Mouse (Mus musculus): ENCODE data around the gene Samm50. TPM values are rescaled to one million over a fixed set of nuclear protein-coding genes. Genes with fewer than 3 reads are reported as not detected.

The Samm50 gene
- polyA plus RNA-seq, 1 experiment from 2014 or later: 122 TPM

DNA sequence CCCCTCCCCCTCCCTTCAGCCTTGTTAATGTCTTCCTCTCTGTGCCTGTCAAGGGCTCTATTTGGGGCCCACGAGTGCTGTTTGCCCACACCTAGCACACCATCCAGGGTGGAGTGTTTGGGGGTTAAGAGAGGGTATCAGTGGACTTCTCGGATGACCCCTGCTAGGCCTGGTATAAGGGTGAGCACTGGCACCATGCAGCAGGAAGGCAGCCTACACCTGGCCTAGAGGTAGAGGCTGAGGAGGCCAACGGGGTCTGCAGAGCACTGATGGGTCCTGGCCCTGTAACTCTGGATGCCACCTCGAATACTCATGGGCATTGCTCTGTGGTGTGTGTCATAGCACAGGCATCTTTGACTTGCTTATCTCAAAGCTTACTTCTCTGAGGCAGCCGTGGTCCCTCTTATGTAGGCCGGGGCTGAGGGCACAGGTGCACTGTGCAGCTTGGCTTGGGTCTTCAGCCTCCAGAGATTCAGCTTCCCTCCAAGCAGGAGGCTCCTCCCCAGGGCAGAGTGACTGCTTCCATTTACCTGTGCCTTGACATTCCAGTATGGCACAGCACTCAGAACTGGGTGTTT, 21.2 kb downstream of the Samm50 start:
- Histone ChIP-seq H3K27me3 (ENCODE audit: insufficient read depth, poor library complexity, severe bottlenecking) (no peaks in the 10 kb centered on the region), H3K36me3 (peaks cover 59% of the 10 kb centered on the region), H3K27ac (no peak overlapping the region; the same call in 1 of the 2 replicates), H3K4me1 (peaks cover 63% of the 10 kb centered on the region), H3K9me3 (no peaks in the 10 kb centered on the region), H3K4me3 (no peak overlapping the region)
- WGBS: 84% methylated on average over 6 of the region's 6 CpGs
- no peak for DNase-seq (ENCODE audit: low spot score)

DNA sequence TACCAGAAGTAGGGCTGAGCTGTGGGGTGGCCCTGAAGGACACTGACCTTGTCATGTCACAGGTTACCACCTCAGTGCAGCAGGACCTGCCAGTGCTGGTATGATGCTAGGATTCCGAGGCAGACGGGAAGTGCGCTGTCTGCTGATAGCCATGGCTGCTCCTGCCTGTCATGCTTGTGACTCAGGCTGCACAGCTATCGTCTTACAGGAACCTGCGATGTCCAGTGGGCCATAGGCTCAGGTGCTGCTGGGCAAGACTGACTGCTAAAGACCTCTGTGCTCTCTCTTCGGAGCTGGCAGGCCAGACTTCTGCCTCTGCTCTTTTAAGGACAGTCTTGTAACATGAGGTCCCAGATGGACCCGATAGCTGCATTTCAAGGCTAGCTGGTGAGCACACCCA, 22.4 kb downstream of the Samm50 start:
- Histone ChIP-seq H3K27me3 (ENCODE audit: insufficient read depth, poor library complexity, severe bottlenecking) (no peaks in the 10 kb centered on the region), H3K9me3 (no peaks in the 10 kb centered on the region), H3K36me3 (peaks cover 48% of the 10 kb centered on the region), H3K27ac (0 out of 2 replicates have a peak overlapping the region, but pooled peaks have one; percentile 30), H3K4me3 (no peak overlapping the region), H3K4me1 (peaks cover 75% of the 10 kb centered on the region)
- DNase-seq (ENCODE audit: low spot score): no peak
- 71% methylated on average over 7 of the region's 7 CpGs for WGBS

DNA sequence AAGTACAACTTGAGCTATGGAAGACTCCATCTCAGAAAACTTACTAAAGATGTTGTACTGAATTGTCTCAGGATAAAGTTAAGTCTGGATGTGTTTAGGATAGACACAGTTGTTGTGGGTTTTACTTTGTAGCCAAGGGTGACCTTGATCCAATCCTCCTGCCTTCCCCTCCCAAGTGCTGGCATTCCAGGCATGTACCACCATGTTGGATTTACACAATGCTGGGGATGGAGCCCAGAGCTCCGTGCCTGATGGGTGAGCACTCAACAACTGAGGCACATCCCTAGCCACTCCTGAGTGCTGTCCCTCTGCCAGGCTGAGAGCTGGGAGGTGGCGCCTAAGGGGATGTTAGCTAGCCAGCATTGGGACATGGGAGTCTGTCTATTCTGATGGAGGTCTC, 23.2 kb downstream of the Samm50 start:
- H3K27me3 ChIP-seq (ENCODE audit: insufficient read depth, poor library complexity, severe bottlenecking): no peaks in the 10 kb centered on the region
- no peak for DNase-seq (ENCODE audit: low spot score)
- 78% methylated on average over 2 of the region's 2 CpGs for WGBS
- H3K4me1 ChIP-seq: peaks cover 72% of the 10 kb centered on the region
- H3K36me3 ChIP-seq: peaks cover 41% of the 10 kb centered on the region
- H3K27ac ChIP-seq: no peak overlapping the region
- no peaks in the 10 kb centered on the region for H3K9me3 ChIP-seq
- H3K4me3 ChIP-seq: no peak overlapping the region

- Histone ChIP-seq H3K9me3 (no peaks in the 10 kb centered on the region), H3K4me1 (peaks cover 69% of the 10 kb centered on the region), H3K36me3 (peaks cover 33% of the 10 kb centered on the region), H3K27ac (peak overlapping the region; percentile 69), H3K4me3 (no peak overlapping the region), H3K27me3 (ENCODE audit: insufficient read depth, poor library complexity, severe bottlenecking) (no peaks in the 10 kb centered on the region)
- no peak for DNase-seq (ENCODE audit: low spot score)
Observed at GRCm38 (mm10) chr15:84216026-84216425, 24.0 kb downstream of the Samm50 start.

GRCm38 (mm10) chr15:84216461-84217084, 24.5 kb downstream of the Samm50 start:
- H3K9me3 ChIP-seq: no peaks in the 10 kb centered on the region
- no peak overlapping the region for H3K4me3 ChIP-seq
- no peak for DNase-seq (ENCODE audit: low spot score)
- peaks cover 69% of the 10 kb centered on the region for H3K4me1 ChIP-seq
- peak overlapping the region; percentile 69 for H3K27ac ChIP-seq
- 28% methylated on average over 7 of the region's 7 CpGs for WGBS
- no peaks in the 10 kb centered on the region for H3K27me3 ChIP-seq (ENCODE audit: insufficient read depth, poor library complexity, severe bottlenecking)
- H3K36me3 ChIP-seq: peaks cover 28% of the 10 kb centered on the region

- DNase-seq (ENCODE audit: low spot score): no peak
- H3K36me3 ChIP-seq: peaks cover 17% of the 10 kb centered on the region
- no peaks in the 10 kb centered on the region for H3K27me3 ChIP-seq (ENCODE audit: insufficient read depth, poor library complexity, severe bottlenecking)
- H3K4me3 ChIP-seq: no peak overlapping the region
- 36% methylated on average over 23 of the region's 23 CpGs for WGBS
- no peaks in the 10 kb centered on the region for H3K9me3 ChIP-seq
- H3K4me1 ChIP-seq: peaks cover 66% of the 10 kb centered on the region
- H3K27ac ChIP-seq: peak overlapping the region; percentile 82
Observed at GRCm38 (mm10) chr15:84217969-84218782, 26.1 kb downstream of the Samm50 start.

DNA sequence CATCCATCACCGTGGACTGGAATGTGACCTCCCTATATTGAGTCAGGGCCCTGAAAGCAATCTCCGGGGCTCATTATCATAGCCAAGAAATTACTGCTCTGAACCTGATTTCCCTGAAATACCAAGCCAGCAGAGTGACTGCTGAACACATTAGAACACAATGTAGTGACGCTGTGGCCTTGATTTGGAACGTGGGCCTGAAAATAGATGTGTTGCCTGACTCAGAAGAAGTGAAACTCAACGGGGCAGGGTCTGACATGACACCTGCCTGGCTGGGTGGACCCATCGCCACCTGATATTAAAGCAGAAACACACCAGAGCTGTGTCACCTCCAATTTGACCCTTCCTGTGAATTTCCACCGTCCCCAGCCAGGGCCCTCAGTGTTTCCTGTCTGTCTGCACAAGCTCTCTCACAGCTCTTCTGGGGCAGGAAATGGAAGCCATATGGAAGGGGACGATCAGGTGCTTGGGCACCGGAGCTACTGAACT, 26.8 kb downstream of the Samm50 start:
- no peak for DNase-seq (ENCODE audit: low spot score)

DNA sequence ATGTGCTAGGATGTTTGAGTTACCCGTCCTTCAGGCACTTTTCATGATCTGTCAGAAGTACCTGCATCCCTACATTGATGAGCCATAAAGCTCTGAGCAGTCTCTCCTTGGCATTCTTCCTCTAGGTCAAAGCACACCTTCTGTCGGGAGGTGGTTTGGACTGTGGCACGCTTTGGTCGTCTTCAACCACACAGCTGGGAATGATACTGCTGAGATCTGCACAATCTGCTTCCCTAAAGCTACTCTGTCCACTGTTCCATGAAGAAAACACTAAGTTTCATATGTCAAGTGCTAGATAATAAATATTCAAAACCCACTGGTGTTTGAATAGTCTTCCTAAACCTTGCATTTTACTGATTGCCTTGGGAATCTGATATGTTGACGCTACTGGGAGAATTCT, 29.5 kb downstream of the Samm50 start:
- 80% methylated on average over 5 of the region's 5 CpGs for WGBS
- no peaks in the 10 kb centered on the region for H3K36me3 ChIP-seq
- H3K9me3 ChIP-seq: no peaks in the 10 kb centered on the region
- no peaks in the 10 kb centered on the region for H3K27me3 ChIP-seq (ENCODE audit: insufficient read depth, poor library complexity, severe bottlenecking)
- H3K27ac ChIP-seq: no peak overlapping the region
- H3K4me1 ChIP-seq: peaks cover 54% of the 10 kb centered on the region
- H3K4me3 ChIP-seq: no peak overlapping the region
- DNase-seq (ENCODE audit: low spot score): no peak

More for the DNA sequence above, 26.8 kb downstream of the Samm50 start:
- Histone ChIP-seq H3K4me1 (peaks cover 67% of the 10 kb centered on the region), H3K27ac (peak overlapping the region; percentile 82), H3K9me3 (no peaks in the 10 kb centered on the region), H3K4me3 (no peak overlapping the region; the same call in 1 of the 2 replicates), H3K36me3 (peaks cover 11% of the 10 kb centered on the region), H3K27me3 (ENCODE audit: insufficient read depth, poor library complexity, severe bottlenecking) (no peaks in the 10 kb centered on the region)
- 25% methylated on average over 9 of the region's 9 CpGs for WGBS

- 28% methylated on average over 6 of the region's 6 CpGs for WGBS
- Histone ChIP-seq H3K4me3 (no peak overlapping the region), H3K27ac (peak overlapping the region; percentile 13; the same call in 1 of the 2 replicates), H3K9me3 (no peaks in the 10 kb centered on the region), H3K27me3 (ENCODE audit: insufficient read depth, poor library complexity, severe bottlenecking) (no peaks in the 10 kb centered on the region), H3K36me3 (no peaks in the 10 kb centered on the region), H3K4me1 (peaks cover 41% of the 10 kb centered on the region)
- no peak for DNase-seq (ENCODE audit: low spot score)
Observed at GRCm38 (mm10) chr15:84223423-84223822, 31.4 kb downstream of the Samm50 start.

- Histone ChIP-seq H3K4me3 (no peak overlapping the region), H3K9me3 (no peaks in the 10 kb centered on the region), H3K36me3 (no peaks in the 10 kb centered on the region), H3K4me1 (peaks cover 29% of the 10 kb centered on the region), H3K27ac (no peak overlapping the region), H3K27me3 (ENCODE audit: insufficient read depth, poor library complexity, severe bottlenecking) (no peaks in the 10 kb centered on the region)
- WGBS: 45% methylated on average over 10 of the region's 10 CpGs
- DNase-seq (ENCODE audit: low spot score): no peak
Observed at GRCm38 (mm10) chr15:84224779-84225178, 32.7 kb downstream of the Samm50 start.

DNA sequence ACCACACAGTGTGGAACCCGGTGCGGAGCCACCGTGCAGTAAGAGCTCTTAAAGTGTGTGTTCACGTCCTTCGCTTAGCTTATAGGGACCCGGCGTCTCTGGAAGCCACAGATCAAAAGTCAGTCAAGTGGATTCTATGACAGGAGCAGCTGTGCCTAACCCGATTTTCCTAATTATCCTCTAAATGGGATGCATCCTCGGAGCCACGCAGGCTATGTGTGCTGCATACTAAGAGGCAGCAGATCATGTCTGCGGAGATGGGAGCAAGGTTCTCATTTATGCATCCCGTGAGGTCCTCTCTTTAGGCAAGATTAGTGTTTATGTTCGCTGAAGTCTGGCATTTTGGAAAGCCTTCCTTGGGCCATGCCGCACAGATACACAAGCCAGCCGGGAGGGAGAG, 34.9 kb downstream of the Samm50 start:
- peaks cover 47% of the 10 kb centered on the region for H3K4me1 ChIP-seq
- 85% methylated on average over 15 of the region's 15 CpGs for WGBS

GRCm38 (mm10) chr15:84230661-84231060, 38.6 kb downstream of the Samm50 start:
- Histone ChIP-seq H3K4me3 (peak overlapping the region; percentile 82), H3K27ac (peak overlapping the region; percentile 95), H3K27me3 (ENCODE audit: insufficient read depth, poor library complexity, severe bottlenecking) (no peaks in the 10 kb centered on the region), H3K36me3 (peaks cover 15% of the 10 kb centered on the region), H3K4me1 (peaks cover 50% of the 10 kb centered on the region), H3K9me3 (no peaks in the 10 kb centered on the region)
- 6% methylated on average over 5 of the region's 5 CpGs for WGBS
- DNase-seq (ENCODE audit: low spot score): no peak

More for the DNA sequence above, 34.9 kb downstream of the Samm50 start:
- Histone ChIP-seq H3K36me3 (no peaks in the 10 kb centered on the region), H3K27ac (no peak overlapping the region), H3K9me3 (no peaks in the 10 kb centered on the region), H3K27me3 (ENCODE audit: insufficient read depth, poor library complexity, severe bottlenecking) (no peaks in the 10 kb centered on the region), H3K4me3 (no peak overlapping the region)
- no peak for DNase-seq (ENCODE audit: low spot score)

Measured in heart, embryonic 10.5 days (tissue).